Mouse (Mus musculus): ENCODE measurements at regions not wholly inside any gene's neighbourhood (a gene's known extent, or its start where the extent isn't known, plus 50 kb on each side); places are given as distances from the start of the nearest gene placed in this dataset.

- Histone ChIP-seq H3K9me3 (ENCODE audit: low read length) (no peaks in the 10 kb centered on the region), H3K27ac (no peak overlapping the region), H3K9ac (replicated peaks; ENCODE audit: low read length) (no peak overlapping the region), H3K4me2 (ENCODE audit: low read depth, low read length) (no peak overlapping the region), H3K4me1 (ENCODE audit: insufficient read depth, low read length) (no peaks in the 10 kb centered on the region), H3K27me3 (ENCODE audit: insufficient read depth, low read length) (no peaks in the 10 kb centered on the region), H3K36me3 (ENCODE audit: insufficient read depth, low read length) (no peaks in the 10 kb centered on the region), H3K4me3 (ENCODE audit: low read length) (no peak overlapping the region)
- WGBS: 81% methylated on average over 4 of the region's 4 CpGs
- ATAC-seq (no peak), DNase-seq (ENCODE audit: low spot score) (no peak)
- no peak for TF ChIP-seq CTCF (IDR thresholded peaks at IDR 0.05; ENCODE audit: low read depth)
Observed at GRCm38 (mm10) chr17:80831686-80832085, 103.4 kb upstream of the Map4k3 start.

GRCm38 (mm10) chr17:80827896-80828295, 99.6 kb upstream of the Map4k3 start:
- H3K27me3 ChIP-seq (ENCODE audit: insufficient read depth, low read length): no peaks in the 10 kb centered on the region
- no peaks in the 10 kb centered on the region for H3K9me3 ChIP-seq (ENCODE audit: low read length)
- no peak overlapping the region for H3K4me3 ChIP-seq (ENCODE audit: low read length)
- ATAC-seq (no peak), DNase-seq (ENCODE audit: low spot score) (no peak)
- H3K27ac ChIP-seq: no peak overlapping the region
- H3K9ac ChIP-seq (replicated peaks; ENCODE audit: low read length): no peak overlapping the region
- H3K36me3 ChIP-seq (ENCODE audit: insufficient read depth, low read length): no peaks in the 10 kb centered on the region
- no peak for TF ChIP-seq CTCF (IDR thresholded peaks at IDR 0.05; ENCODE audit: low read depth)
- 68% methylated on average over 2 of the region's 2 CpGs for WGBS
- no peak overlapping the region for H3K4me2 ChIP-seq (ENCODE audit: low read depth, low read length)
- H3K4me1 ChIP-seq (ENCODE audit: insufficient read depth, low read length): no peaks in the 10 kb centered on the region

GRCm38 (mm10) chr17:80827361-80827760, 99.1 kb upstream of the Map4k3 start:
- DNase-seq (ENCODE audit: low spot score): no peak
- Histone ChIP-seq H3K4me2 (ENCODE audit: low read depth, low read length) (no peak overlapping the region), H3K36me3 (ENCODE audit: insufficient read depth, low read length) (no peaks in the 10 kb centered on the region), H3K9ac (replicated peaks; ENCODE audit: low read length) (no peak overlapping the region), H3K9me3 (ENCODE audit: low read length) (no peaks in the 10 kb centered on the region), H3K4me3 (ENCODE audit: low read length) (no peak overlapping the region), H3K4me1 (ENCODE audit: insufficient read depth, low read length) (no peaks in the 10 kb centered on the region), H3K27ac (no peak overlapping the region), H3K27me3 (ENCODE audit: insufficient read depth, low read length) (no peaks in the 10 kb centered on the region)
- no peak for TF ChIP-seq CTCF (IDR thresholded peaks at IDR 0.05; ENCODE audit: low read depth)
- ATAC-seq: no peak
- 88% methylated on average over 17 of the region's 17 CpGs for WGBS

- Histone ChIP-seq H3K36me3 (ENCODE audit: insufficient read depth, low read length) (no peaks in the 10 kb centered on the region), H3K27ac (no peak overlapping the region), H3K9me3 (ENCODE audit: low read length) (no peaks in the 10 kb centered on the region), H3K4me3 (ENCODE audit: low read length) (no peak overlapping the region), H3K4me1 (ENCODE audit: insufficient read depth, low read length) (no peaks in the 10 kb centered on the region), H3K9ac (replicated peaks; ENCODE audit: low read length) (no peak overlapping the region), H3K27me3 (ENCODE audit: insufficient read depth, low read length) (no peaks in the 10 kb centered on the region), H3K4me2 (ENCODE audit: low read depth, low read length) (no peak overlapping the region)
- no peak for TF ChIP-seq CTCF (IDR thresholded peaks at IDR 0.05; ENCODE audit: low read depth)
- DNase-seq (ENCODE audit: low spot score): no peak
- no peak for ATAC-seq
- 57% methylated on average over 12 of the region's 12 CpGs for WGBS
Observed at GRCm38 (mm10) chr17:80825971-80826730, 97.9 kb upstream of the Map4k3 start.

- WGBS: 42% methylated on average over 10 of the region's 10 CpGs
- Histone ChIP-seq H3K36me3 (ENCODE audit: insufficient read depth, low read length) (no peaks in the 10 kb centered on the region), H3K4me1 (ENCODE audit: insufficient read depth, low read length) (no peaks in the 10 kb centered on the region), H3K27me3 (ENCODE audit: insufficient read depth, low read length) (no peaks in the 10 kb centered on the region), H3K9ac (replicated peaks; ENCODE audit: low read length) (no peak overlapping the region), H3K4me3 (ENCODE audit: low read length) (no peak overlapping the region), H3K27ac (no peak overlapping the region), H3K9me3 (ENCODE audit: low read length) (no peaks in the 10 kb centered on the region), H3K4me2 (ENCODE audit: low read depth, low read length) (no peak overlapping the region)
- DNase-seq (ENCODE audit: low spot score) (no peak), ATAC-seq (no peak)
- no peak for TF ChIP-seq CTCF (IDR thresholded peaks at IDR 0.05; ENCODE audit: low read depth)
Observed at GRCm38 (mm10) chr17:80825518-80825901, 97.2 kb upstream of the Map4k3 start.

GRCm38 (mm10) chr17:80824826-80825517, 96.7 kb upstream of the Map4k3 start:
- DNase-seq (ENCODE audit: low spot score) (no peak), ATAC-seq (no peak)
- no peak overlapping the region for H3K4me3 ChIP-seq (ENCODE audit: low read length)
- H3K9ac ChIP-seq (replicated peaks; ENCODE audit: low read length): no peak overlapping the region
- no peaks in the 10 kb centered on the region for H3K27me3 ChIP-seq (ENCODE audit: insufficient read depth, low read length)
- no peaks in the 10 kb centered on the region for H3K9me3 ChIP-seq (ENCODE audit: low read length)
- H3K4me2 ChIP-seq (ENCODE audit: low read depth, low read length): no peak overlapping the region
- H3K4me1 ChIP-seq (ENCODE audit: insufficient read depth, low read length): no peaks in the 10 kb centered on the region
- H3K36me3 ChIP-seq (ENCODE audit: insufficient read depth, low read length): no peaks in the 10 kb centered on the region
- H3K27ac ChIP-seq: no peak overlapping the region
- no peak for TF ChIP-seq CTCF (IDR thresholded peaks at IDR 0.05; ENCODE audit: low read depth)
- WGBS: 82% methylated on average over 13 of the region's 13 CpGs

- no peak for TF ChIP-seq CTCF (IDR thresholded peaks at IDR 0.05; ENCODE audit: low read depth)
- H3K9me3 ChIP-seq (ENCODE audit: low read length): no peaks in the 10 kb centered on the region
- WGBS: 87% methylated on average over 2 of the region's 2 CpGs
- no peaks in the 10 kb centered on the region for H3K27me3 ChIP-seq (ENCODE audit: insufficient read depth, low read length)
- no peak overlapping the region for H3K9ac ChIP-seq (replicated peaks; ENCODE audit: low read length)
- no peaks in the 10 kb centered on the region for H3K4me1 ChIP-seq (ENCODE audit: insufficient read depth, low read length)
- H3K27ac ChIP-seq: no peak overlapping the region
- no peak overlapping the region for H3K4me3 ChIP-seq (ENCODE audit: low read length)
- ATAC-seq: no peak
- no peak overlapping the region for H3K4me2 ChIP-seq (ENCODE audit: low read depth, low read length)
- no peak for DNase-seq (ENCODE audit: low spot score)
- no peaks in the 10 kb centered on the region for H3K36me3 ChIP-seq (ENCODE audit: insufficient read depth, low read length)
Observed at GRCm38 (mm10) chr17:80824261-80824660, 96.0 kb upstream of the Map4k3 start.
